Mouse (Mus musculus): Measurements from ENCODE around the gene Thbd.

The Thbd gene

DNA sequence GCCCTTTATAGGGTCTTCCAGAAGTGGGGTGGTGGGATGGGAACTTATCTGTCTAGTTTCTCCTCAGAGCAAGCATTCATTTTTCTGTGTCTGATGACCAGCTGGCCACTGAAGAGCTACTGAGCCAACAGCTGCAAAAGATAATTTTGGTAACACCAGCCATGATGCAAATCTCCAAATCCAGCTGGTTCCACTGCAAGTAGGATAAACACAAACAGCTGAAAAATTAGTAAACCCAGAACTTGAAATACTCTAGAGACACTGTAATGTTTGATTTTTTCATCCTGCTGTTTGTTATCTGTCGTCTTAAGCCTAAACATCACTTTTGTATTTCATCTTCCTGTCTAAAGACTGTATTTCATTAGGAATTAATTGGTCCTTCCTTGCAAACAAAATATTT, 13.7 kb upstream of the Thbd start:
- no peak for DNase-seq (ENCODE audit: low read depth)

DNA sequence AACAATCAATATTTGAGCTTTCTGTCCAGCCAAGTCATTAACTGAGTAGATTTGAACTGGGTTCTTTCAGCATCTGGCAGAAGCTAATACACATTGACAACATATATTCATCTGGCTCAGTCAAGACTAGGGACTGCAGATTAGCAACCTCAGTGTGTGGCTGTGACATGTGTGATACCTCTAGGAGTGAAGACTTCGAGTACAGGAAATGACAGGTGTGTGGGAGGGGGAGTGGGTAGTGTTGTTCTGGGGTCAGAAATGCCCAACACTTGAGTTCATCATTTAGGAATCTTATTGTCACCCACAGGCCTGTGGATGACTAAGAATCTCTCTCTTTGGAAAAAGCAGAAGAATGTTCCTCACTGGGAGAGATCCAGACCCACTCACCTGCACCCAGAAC, 13.1 kb upstream of the Thbd start:
- DNase-seq (ENCODE audit: low read depth) = no peak

DNA sequence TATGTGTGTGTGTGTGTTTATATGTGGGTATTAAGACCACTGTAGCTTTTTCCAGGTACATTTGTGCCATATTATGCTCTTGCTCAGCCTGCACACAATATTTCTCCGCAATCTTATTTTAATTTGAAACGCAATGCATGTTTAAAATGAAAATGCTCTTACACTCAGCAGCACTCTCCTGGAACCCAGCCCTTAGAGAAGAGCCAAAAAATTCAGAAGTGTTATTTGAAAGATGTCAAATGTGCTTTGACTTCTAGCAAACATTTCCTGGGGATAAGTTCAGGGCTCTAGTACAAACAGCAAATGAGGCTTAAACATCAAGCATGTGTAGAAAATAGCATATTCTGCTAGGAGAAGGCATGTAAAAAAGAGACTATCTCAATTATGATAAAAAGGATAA, 11.8 kb upstream of the Thbd start:
- DNase-seq (ENCODE audit: low read depth) = no peak

DNA sequence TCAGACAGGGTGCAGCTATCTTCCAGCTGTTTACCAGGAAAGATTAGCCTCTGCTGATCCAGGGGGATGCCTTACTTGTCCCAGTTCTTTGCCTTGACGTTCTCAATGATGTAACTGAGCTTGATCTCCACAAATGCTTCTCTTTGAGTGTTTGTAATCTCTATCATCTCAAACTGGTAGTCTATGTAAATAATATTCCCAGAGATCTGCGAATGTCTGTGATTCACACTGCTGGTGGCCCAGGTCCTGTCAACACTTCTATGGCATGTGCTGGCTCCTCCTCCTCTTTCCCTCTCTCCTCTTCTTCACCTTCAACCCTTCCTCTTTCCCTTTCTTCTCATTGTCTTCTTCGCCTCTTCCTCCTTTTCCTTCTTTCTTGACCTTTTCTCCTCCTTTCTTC, 11.2 kb upstream of the Thbd start:
- no peak for DNase-seq (ENCODE audit: low read depth)

DNA sequence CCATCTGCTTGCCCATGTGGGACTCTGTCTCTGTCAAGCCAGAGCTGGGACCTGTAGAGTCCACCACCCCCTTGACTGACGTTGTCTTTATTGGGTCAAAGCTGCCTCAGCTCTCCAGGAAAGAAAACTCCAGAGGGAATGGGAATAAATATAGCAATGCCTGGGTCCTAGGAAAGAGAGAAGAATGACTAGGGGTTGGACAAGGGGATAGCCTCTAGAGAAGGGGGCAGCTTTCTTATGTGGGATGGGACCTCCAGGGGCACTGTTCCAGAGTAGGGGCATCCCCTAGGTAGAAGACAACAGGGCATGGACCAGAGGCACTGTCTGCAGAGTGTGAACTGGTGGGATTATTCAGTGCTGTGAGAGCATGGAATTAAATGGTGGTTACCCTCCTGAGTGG, 1.8 kb upstream of the Thbd start:
- no peak for DNase-seq (ENCODE audit: low read depth)

DNA sequence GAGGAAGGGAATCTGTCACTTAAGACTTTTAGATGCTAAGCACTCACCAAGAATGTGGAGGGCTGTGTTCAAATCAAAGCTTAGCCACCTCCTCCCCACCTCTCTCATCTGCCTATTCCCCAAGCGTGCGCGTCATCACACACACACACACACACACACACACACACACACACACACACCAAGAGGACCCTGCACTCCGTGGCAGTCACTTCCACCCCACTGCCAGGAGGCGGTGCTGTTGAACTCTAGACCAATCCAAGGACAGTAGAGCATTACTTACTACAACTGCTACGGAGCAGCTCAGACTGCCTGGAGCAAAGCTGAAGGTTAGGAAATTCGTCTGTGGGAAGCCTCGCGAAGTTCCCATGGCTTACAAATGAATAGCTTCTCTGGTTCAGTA, 1.2 kb upstream of the Thbd start:
- peak; percentile 13 for DNase-seq (ENCODE audit: low read depth)

DNA sequence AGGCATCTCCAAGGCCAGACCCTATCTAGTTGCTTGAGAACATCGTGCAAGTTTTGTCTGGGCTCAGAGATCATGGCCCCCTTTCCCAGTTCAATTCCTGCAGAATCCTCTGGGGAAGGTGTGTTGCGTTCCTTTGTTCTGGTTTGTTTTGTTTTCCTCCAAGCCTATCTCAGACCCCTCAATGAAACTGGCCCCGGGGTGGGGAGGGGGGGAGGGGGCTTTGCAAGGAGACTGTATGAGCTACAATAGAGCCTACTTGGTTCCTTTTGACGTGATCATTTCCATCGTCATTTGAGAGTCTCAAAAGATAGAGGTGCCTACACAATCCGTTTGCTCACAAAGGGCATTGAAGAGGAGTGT, 753 bp upstream of the Thbd start:
- no peak for DNase-seq (ENCODE audit: low read depth)

DNA sequence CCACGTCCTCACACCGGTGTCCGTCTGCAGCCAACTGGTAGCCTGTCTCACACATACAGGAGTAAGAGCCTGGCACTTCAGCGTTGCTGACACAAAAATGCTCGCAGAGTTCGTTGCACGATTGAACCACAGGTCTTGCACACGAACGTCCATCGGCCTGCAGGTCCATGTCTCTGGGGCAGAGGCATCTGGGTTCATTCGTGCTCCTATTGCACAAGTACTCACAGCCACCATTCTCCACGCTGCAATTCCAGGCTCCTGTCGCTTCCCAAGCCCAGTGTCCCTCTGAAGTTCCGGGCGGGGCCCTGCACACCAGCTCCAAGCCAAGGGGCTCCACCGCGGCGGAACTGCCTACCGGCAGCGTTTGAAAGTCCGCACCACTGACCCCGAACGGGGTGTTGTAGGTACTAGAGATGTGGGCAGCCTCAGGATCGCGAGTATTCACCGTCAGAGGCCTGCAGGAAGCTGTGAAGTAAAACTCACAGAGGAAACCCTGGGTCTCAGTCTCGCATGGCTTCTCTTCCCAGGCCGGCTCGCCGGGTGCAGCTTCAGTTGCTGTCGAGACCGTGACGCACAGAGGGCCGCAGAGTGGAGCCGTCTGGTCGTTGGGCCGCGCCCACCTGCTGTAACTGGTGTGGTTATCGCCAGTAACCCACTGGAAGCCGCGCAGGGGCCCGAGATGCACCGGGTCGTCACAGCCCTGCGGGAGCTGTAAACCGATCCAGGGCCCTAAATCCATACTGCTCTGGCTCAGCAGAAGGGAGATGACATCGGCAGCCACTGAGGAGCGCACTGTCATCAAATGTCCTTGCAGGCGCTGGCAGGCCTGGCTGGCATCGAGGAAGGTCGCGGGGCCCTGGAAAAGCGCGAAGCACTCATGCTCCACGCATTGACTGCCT, 768 bp downstream of the Thbd start:
- no peak for DNase-seq (ENCODE audit: low read depth)

DNA sequence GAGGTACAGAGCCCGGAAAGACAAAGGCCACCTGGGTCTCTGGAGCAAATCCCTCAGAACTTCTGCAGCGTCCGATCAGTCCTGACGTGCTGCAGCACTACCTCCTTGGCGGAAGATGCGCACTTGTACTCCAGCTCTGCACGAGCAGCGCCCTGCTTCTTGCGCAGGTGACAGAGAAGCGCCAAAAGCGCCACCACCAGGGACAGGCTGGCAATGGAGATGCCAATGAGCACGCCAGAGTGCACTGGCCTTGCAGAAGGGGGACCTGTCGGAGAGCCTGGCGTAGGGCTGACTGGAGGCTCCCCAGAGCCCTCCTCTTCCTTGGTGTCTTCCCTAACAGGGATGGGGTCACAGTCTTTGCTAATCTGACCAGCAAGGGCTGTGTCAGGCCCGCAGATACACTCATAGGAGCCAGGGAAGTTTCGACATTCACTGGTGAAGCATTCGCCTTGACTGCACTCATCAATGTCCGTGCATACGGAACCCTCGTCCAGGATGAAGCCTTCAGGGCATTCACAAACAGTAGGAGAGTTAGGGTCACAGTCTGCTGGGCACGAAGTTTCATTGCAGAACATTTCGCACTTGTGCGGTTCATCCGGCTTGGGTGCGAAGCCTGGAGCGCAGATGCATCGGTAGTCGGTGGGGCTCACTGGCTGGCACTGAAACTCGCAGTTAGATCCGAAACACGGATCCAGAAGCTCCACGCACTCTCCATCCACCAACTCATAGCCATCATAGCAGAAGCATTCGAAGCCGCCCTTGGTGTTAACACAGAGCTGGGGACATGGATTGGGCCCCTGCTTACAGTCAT, 1.6 kb downstream of the Thbd start:
- no peak for DNase-seq (ENCODE audit: low read depth)

DNA sequence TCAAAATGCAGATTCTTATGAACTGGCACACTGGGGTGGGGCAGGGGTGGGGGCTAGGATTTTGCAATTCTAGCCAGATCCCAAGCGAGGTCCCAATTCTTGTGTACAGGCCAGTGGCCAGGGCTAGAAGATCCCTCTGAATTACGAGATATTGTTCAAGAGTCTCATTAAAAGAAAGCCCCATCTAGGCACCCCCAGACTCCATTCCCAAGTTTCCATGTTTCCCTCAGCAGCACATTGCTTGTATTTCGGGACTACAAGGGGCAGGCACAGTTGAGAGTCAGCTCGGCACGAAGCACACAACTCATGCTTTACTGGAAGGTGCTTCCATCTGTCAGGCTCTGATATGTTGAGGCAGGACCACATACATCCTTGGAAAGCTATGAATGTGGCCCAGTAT, 3.1 kb downstream of the Thbd start:
- DNase-seq (ENCODE audit: low read depth) = no peak

DNA sequence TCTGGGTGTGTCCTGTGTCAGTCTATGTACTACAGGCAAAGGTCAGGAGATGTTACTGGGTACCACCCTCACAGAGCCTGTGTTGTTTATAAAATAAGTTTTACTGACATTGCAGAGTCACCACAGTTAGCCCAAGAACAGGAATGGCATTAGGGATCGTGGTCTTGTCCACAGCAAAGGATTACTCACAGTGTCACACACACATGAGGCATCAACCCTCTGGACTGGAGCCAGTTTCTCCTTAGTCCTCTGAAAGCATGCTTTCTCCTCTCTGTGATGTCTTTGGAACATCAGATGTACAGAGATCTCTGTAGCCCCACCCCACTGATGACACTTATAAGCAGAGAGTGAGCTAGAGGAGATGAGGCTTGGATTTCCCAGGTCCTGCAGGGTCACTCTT, 5.8 kb downstream of the Thbd start:
- DNase-seq (ENCODE audit: low read depth) = no peak

DNA sequence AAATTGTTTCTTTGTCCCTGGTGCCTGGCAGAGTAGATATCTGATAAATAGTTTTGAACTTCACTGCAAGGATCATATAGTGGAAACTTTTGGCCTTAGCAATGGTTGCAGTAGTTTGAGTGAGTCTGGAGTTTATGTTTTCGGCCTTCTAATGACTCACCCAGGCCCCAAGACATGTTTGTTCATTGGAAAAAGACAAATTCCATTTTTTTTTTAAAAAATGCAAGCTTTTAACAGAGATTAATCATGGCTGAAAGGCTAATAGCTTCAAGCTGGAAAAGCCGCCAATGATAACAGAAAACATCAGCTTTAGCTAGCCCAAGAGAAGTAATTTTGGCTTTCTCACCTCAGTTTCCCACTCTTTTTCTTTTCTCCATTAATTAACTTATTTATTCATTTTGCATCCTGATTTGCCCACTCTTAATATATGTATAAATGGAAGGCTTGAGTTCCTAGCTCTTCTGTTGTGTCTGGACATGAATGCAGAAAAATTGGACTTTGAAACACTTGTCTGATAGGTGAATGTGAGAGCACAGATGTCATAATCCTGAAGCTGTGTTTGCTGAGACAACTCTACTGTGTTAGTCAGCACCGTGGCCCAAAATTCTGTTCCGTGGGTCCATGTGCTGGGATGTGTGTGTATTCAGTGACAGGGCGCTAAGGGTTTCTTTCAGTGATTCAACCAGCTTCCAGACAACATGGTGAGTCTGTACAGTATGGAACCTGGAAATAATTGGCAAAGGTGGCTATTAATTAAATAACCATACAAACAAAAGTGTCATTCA, 8.9 kb downstream of the Thbd start:
- no peak for DNase-seq (ENCODE audit: low read depth)

DNA sequence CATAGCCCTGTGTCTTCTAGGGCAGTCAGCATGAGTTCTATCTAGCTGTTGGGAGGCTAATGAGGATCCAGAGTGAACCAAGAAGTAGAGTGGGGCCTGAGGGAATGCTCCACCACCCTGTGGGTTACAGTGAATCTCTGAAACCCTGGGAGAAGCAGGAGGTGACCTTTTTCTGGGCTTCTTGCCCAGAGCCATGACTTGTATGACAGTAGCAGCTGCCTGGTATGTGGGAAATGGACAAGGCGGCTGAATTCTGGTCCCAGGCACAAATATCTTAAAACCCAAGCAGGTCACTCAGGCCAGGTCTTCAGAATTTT, 10.2 kb downstream of the Thbd start:
- no peak for DNase-seq (ENCODE audit: low read depth)

DNA sequence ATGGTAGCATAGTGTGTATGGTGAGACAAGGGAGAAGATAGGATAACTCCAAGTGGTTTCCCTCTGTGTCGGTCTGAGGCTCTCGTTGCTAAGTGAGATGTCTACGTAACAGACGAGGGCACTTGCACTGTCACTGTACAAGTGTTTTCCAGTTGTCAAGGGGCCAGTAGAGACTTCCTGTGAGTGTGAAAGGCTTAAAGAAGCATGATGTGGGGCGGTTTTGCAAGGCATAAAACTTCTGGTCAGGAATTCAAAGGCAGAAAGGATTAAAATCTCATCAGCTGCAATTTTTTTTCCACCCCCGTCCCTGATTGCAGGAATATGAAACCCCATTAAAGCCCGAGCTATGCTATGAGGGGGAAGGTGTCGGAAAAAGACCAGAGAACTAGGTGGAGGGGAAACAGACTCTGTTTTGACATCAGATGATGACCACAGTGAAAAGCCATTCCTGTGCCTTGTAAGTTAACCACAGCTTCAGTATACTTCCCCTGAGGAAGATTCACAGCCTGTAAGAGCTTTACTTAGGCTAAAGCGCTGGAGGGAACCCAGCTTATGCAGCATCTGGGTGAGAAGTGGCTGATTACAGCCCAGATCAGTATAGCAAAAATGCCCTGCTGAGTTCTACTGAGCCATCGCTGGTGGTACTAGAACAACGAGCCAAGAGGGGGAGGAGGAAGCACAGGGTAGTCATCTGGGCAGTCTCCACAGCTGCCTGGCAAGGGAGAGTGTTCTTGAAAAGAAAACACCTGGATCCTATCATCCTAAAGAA, 10.8 kb downstream of the Thbd start:
- DNase-seq (ENCODE audit: low read depth) = no peak

DNA sequence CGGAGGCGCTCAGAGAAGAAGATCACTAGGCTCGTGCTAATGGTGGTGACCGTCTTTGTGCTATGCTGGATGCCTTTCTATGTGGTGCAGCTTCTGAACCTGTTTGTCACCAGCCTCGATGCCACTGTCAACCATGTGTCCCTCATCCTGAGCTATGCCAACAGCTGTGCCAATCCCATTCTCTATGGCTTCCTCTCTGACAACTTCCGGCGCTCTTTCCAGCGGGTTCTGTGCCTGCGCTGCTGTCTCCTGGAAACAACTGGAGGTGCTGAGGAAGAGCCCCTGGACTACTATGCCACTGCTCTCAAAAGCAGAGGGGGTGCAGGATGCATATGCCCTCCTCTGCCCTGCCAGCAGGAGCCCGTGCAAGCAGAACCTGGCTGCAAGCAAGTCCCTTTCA, 11.8 kb downstream of the Thbd start:
- no peak for DNase-seq (ENCODE audit: low read depth)

DNA sequence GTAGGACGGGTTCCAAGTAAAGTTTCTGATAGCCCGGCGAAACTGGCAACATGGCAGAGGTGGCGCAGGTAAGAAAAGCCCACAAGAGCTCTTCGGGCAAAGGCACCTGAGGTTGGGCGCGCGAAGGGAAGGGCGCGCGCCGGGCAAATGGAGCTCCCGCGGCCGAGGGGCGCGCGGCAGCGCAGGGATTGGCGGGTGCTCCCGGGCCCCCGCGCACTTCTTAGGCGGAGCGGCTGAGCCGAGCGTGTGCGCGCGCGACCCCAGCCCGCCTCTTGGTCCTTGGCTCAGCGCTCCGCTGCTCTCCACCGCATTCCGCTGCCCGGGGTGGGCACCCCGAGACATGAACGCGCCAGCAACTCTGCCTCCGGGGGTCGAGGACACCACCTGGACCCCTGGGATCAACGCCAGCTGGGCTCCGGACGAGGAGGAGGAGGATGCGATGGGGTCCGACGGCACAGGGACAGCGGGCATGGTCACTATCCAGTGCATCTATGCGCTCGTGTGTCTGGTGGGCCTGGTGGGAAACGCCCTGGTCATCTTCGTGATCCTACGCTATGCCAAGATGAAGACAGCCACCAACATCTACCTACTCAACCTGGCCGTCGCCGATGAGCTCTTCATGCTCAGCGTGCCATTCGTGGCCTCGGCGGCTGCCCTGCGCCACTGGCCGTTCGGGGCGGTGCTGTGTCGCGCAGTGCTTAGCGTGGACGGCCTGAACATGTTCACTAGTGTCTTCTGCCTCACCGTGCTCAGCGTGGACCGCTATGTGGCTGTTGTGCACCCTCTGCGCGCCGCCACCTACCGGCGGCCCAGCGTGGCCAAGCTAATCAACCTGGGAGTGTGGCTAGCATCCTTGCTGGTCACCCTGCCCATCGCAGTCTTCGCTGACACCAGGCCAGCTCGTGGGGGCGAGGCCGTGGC, 12.6 kb downstream of the Thbd start, which contains the start of gene Sstr4:
Gene Sstr4, plus strand, starts transcription at position 214 of the 921 bp plus-strand sequence.
- DNase-seq (ENCODE audit: low read depth) = no peak

DNA sequence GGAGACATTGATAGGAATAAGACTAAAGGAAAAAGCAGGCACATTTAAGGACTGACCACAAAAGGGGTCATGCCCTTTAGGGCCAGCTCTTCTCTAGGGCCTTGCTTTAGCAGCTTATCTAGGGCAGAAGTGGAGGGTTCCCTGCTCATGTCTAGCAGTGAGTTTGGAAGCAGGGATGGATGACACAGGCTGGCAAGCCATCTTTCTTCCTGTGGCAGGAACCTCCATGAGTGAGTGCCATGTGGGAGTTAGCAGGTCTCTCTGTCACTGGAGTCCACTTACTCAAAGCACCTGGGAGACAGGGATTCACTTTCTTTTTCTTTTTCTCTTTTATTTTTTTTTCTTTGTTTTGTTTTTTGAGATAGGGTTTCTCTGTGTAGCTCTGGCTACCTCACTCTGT, 14.1 kb downstream of the Thbd start:
- no peak for DNase-seq (ENCODE audit: low read depth)

DNA sequence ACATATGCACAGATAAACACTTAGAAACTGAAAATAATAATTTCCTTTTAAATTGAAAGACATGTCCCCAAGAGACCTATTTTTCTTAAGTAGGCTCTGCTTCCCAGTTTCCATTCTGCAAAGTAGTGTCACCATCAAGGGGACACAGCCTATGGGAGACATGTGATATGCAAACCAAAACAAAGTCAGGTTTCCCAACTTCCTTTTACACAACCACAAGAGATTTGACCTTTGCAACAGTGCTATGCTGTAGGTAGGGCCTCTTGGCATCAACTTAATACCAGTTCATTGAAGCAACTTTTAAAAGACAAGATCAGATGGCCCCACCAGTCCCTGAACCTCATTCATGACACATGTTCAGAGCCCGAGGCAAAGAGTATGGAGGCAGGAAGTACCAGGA, 14.8 kb downstream of the Thbd start:
- no peak for DNase-seq (ENCODE audit: low read depth)

DNA sequence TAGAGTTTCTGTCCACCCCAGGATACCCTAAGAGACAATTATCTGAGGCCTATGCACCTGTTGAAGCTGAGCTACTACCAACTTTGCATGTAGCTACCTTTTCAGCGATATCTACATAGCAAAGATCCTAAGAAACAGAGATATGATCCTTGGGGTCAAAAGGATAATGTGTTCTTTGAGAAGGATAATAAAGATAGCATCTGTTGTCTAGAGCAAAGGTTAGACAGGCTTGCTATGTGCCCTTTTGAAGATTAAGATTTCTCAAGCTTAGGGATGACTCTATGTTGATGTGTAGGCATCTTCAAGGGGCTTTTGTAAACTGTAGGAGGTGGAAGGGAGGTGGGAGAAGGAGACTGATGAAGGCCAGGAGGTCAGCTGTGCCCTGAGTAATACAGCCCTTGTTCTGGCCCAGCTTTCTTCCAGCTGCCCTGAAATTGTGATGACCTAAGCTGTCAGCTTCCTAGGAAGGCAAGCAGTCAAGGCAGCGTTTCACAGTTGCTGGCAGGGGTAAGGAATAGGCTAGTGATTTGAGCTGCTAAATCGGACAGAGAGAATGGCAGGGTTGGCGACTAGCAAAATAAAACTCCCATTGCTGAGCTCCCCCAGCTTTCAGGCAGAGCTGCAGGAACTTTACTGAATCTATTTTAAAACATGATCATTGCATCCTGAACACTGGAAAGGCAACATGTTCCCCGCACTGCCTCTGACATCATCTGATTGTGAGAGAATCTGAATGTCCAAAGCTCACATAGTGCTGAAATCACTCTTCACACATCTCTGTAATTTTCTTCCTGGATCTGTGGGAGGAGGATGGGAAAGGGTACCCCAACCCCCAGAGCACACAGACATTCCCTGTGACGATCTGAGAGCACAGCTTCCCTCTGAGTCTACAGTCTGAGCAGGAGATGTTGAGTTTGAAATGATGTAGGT, 20.1 kb downstream of the Thbd start:
- no peak for DNase-seq (ENCODE audit: low read depth)

DNA sequence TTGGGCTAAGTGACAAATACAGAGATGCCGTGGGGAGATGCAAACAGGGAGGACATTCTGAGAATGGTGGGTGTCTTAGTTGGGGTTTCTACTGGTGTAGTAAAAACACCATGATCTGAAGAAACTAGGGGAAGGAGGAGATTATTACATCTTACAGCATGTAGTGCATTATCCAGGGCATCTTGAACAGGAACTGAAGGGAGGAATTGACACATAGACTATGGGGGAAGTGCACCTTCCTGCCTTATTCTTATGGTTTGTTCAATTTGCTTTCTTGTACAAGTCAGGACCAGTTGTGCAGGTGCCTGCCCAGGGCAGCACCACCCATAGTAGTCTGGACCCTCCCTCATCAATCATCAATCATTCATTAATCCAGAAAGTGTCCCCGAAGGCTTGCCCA, 21.1 kb downstream of the Thbd start:
- DNase-seq (ENCODE audit: low read depth) = no peak
